Mouse (Mus musculus) CD8-positive naive resting alpha-beta T cell, adult 2 months (primary cell): ENCODE data around the gene Bhmt.
A peak's percentile ranks its signal among the peaks of the same experiment; 100 is the strongest.
"Not testable (repeated sequence)": the region's sequence is repeated elsewhere in the genome, so short reads cannot be mapped to it uniquely, and the experiment has no call there.

Experiments used
- DNase-seq, 2 experiments: peaks; one replicate each; pipeline ENCODE4 v3.0.0; 2022; ENCODE audit warnings: low read depth in 2 of 2, low spot score in 2 of 2

Bhmt gene

DNA sequence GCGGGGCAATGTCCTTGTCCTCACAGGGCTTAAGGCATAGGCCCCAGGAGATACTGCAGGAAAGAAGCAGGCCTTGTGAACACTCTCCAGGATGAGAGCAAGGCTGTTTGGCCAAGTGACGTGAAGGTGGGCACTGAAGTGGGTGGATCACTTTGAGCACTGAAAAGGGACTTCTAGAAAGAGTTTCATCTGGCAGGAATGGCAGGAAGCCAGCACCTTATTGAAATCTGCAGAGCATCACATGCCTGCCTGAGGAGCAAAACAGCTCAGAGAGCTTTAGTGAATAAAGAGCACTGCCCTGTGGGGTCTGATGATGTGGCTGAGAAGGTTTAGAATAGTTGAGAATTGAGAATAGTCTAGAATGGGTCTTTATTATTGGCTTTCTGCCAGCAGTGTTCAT lies 29.3 kb downstream of the Bhmt start:
- no peak for DNase-seq

- no peak for DNase-seq
Measured at GRCm38 (mm10) chr13:93607701-93608100, 30.1 kb downstream of the Bhmt start.

DNA sequence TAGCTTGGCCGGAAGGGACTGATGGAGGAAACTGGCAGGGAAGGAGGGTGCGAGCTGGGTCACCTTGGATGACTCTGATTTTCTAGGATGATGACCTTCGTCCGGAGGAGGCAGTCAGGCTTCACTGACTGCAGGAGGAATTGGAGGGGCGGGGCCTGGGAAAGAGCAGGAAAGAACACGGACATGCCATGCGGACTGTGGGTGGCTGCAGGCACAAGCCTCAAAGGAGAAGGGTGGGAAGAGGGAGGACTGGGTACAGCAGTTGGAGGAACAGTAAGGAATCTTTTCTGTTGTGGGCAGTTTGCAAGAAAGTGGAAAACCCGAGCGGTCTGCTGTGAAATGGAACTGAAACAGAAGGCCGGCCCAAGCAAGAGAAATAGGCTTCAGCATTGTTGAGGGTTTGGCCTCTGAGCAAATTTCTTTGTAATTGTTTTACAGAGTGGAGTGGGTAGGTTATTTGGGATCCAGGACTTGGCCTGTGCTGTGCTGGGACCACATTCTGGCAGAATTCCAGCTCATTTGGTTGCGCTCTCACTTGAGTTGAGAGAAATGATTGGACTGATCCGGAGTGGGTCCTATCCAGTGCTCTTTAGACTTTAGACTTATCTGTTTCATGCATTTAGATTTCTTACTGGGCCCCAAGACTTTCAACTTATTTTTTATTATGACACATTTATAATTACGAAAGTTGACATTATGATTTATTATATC lies 30.7 kb downstream of the Bhmt start:
- DNase-seq: no peak

DNA sequence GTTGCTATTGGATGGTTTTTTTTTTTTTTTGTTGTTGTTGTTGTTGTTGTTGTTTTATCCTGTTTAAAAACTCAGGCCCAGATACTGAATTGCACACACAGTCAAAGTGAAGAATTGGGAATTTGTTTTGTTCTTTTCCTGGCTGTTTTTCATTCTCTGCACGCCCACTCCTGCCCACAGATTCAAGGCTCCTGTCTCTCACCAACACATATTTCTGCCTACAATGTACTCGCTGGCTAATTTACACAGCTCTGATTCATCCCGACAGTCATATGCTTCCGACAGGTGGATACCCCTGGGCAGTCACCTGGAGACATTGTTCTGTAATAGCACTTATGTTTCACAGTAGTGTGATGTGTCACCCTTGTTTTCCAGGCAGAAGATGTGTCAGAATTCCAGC lies 33.1 kb downstream of the Bhmt start:
- no peak for DNase-seq

DNA sequence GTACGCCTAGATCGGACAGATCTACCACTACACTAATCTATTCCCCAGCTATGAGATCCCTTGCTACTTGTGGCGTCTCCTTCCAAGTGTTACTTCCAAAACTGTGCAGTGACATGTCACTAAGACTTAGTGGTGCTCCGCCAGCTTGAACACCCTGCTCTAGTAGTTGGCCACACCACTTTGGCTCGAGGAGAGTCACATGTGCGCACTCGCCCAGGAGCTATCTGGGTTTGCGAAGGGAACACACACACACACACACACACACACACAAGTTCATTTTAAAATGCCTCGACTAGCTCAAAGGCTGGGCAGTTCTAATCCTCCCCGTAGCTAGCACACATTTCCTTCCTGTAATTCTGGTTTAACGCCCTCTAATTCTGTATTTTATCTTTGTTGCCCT lies 36.2 kb downstream of the Bhmt start:
- DNase-seq: no peak

GRCm38 (mm10) chr13:93593040-93593699 lies 44.6 kb downstream of the Bhmt start:
- DNase-seq: peak; percentile 45 to 63

- DNase-seq: not testable (repeated sequence)
Measured at GRCm38 (mm10) chr13:93582526-93582925, 55.2 kb downstream of the Bhmt start.

DNA sequence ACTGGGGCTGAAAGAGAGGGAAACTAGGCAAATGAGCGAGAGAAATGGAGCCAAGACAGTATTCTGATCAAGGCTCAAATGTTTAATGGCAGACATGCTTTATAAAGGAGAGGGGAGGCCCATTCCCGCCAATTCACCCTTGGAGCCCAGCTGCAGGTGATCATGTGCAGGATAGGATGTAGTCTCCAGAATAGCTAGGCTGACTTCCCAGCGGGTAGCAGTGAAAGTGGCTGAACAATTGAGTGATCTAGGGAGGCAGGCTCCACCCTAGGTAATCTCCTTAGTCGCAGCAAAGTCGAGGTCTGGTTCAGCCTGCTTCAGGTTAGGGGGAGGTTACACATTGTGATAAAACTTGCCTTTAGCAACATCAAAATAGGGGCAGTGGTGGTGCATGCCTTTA lies 57.3 kb downstream of the Bhmt start:
- DNase-seq: no peak

DNA sequence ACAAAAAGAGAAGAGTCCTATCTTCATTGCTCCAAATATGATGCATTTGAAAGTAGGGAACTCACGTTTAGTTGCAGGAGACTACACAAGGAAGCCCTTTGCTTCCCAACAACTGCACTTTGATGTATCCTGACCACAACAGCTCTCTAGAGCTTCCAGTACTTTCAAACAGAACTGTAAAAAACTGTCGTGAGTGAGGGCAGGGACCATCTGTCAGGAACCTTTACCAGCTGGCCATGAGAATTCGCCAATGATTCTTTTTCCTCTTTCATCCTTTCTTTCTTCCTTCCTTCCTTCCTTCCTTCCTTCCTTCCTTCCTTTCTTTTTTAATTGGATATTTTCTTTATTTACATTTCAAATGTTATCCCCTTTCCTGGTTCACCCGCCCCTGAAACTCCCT lies 68.1 kb downstream of the Bhmt start:
- no peak for DNase-seq
